Mouse (Mus musculus) mouse embryonic stem cell (cell line): ENCODE data around the gene Kank1.

Experiments used
- in situ Hi-C, 2 experiments: fragments of 300-500 bp; cut with MboI; formaldehyde crosslinking; loops; 1 replicate in 1 of 2; 3 replicates in 1 of 2; pipeline ENCODE4 v1.14.3; 2019 to 2020; ENCODE audit warnings: low sequenced_read_pairs in 2 of 2, low pct_unique_long_range_greater_than_20kb in 1 of 2, mixed read lengths in 1 of 2; ENCODE audit not compliant: unreplicated experiment in 1 of 2

Kank1 gene

DNA sequence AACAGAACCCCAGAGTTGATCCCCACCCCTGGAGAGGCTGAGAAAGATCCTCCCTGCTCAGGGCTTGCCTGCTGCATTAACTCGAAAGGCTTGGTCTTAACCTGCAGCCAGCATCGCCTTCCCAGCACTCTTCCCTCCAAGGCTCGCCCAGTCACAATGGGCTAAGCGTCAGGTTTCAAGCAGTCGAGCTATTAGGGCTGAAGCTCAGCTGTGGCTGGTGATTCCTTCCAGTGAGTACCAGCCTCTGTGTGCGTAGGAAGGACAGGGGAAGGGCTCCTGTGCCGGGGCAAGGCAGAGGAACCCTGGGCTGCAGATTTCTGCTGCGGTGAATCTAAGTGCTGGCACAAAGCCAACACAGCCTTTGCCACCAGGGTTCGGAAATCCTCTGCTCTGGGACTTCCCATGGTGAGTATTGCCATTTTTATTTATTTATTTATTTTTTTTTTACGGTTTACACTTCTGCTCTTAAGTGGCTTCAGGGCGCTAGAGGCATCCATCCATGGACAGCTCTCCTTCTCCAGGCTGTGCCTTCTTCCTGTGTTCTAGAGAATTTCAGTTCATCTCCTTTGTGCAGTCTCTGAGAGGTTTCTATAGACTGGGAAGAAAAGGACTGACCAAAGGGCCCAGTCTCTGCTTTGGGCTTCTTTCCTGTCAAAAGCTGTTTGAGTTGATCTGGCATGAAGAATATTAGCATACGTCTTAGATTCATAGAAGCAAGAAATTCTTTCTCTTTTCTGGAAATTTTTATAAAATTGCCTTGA lies 146.8 kb downstream of the Kank1 start:
- in situ Hi-C loops = no loop called here

- in situ Hi-C loops = no loop called here
Observed at GRCm38 (mm10) chr19:25385981-25386380, 149.2 kb downstream of the Kank1 start.

DNA sequence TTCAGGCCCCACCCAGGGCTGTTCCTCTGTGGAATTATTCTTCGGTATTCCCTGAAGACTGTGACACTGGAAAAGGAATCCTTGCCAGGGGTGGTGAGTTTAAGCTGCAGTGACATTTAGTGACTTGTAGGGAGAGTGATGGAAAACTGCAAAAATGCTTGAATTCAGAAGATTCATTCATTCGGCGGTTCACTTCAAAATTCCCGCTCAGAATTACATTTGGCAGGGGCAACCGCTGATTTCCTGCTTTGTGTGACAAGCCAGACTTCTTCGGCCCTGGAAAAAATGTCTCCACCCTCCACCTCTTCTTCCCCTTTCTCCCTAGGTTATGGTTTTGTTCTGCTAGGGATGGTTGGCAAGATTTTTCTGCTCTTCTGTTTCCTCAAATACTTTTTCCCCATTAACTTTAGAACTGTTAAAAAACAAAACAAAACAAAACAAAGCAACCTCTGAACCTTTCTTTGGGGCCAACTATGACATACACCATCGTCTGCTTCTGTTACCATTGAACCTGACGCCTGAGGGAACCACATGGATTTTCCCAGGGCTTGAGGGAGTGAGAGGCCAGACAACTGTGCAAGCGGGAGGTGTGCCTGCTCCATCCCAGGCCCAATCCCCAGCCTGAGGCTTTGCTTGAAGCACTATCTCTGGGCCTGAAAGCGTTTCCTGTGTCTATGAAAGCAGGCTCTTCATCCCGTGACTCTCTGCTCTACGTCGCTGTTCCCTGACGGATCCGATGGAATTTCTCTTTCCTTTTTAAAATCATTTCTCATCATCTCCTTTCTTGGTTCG lies 150.1 kb downstream of the Kank1 start:
- in situ Hi-C loops = no loop called here

DNA sequence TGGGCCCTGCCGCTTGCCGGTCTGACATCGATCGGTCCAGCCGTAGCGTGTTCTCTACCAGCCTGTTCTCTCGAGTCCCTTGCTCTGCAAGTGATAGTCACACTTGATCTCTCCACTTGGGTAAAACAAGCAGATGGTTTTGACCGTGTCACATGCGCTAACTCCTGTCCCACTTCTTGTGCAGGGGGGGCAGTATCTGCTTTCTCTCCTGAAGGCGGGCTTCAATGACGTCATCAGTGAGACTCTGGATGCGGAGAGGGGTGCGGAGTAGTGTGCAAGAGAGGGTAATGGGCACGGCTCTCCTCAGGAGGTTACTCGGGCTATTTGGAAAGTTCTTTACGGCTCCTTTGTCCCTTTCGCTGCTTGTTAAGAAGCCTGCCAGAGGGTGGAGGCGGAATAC lies 151.1 kb downstream of the Kank1 start:
- in situ Hi-C loops = no loop called here

GRCm38 (mm10) chr19:25392135-25392534 lies 155.4 kb downstream of the Kank1 start:
- in situ Hi-C loops = no loop called here

DNA sequence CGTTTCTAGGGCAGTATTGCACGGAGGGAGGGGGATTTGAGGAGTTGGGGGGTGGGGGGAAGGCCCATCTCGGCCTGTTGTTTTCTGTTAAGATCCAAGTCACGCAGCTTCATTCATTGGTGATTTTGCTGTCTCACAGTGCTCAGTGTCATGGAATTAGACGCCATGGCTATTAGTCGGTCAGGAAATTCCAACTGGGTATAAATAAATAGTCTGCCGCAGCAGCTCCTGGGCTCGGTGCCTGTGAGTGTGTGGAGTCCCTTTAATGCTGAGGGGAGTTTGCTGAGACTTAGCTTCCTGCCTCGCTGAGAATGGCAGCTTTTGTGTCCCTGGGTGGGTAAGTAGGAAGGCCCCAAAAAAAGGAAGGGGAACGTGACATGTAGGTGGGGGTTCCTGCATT lies 158.3 kb downstream of the Kank1 start:
- in situ Hi-C loops = no loop called here

DNA sequence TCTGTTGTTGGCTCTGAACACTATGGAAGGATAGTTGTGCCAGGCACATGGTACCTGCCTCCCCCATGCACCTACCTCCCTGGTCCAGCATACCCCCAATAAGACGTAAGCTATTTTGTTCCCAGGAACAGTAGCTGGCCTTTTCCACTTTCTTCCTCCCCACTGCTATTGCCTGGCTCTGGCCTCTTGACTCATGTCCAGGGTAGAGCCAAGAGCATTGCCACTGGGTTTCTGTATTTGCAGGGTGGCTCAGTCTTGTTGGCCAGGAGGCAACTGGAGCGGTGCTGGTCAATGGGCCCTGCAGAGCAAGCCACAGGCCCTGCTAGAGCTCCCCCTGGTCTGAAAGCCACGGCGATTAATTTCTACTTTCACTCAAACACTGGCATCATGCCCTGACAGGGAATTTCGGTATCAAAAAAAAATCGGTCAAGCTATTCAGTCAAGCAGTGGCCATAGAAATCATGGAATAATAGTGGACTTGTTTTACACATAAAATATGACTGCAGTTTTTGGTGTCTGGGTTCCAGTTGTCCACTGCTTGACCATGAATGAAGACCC lies 160.0 kb downstream of the Kank1 start:
- in situ Hi-C loops = no loop called here

- in situ Hi-C loops = no loop called here
Observed at GRCm38 (mm10) chr19:25399511-25400211, 162.9 kb downstream of the Kank1 start.

GRCm38 (mm10) chr19:25400212-25400913 lies 163.6 kb downstream of the Kank1 start:
- in situ Hi-C loops = no loop called here

DNA sequence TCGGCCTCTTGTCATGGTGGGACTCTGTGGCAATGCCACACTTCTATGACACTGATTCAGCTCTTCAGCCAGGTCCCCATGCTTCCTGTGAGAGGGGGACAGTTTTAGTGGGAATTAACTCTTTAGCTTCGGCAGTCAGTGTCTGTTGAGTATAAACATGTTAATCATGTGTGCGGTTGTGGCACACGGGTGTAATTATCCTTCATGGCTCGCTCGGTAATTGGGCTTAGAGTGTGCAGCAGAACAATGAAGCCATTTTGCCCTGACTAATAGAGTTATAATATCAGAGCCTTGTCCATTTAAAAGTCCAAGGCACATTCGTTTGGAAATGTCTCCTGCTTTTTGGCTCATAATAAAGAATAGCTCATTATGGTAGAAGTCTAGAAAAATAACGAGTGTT lies 164.7 kb downstream of the Kank1 start:
- in situ Hi-C loops = no loop called here

DNA sequence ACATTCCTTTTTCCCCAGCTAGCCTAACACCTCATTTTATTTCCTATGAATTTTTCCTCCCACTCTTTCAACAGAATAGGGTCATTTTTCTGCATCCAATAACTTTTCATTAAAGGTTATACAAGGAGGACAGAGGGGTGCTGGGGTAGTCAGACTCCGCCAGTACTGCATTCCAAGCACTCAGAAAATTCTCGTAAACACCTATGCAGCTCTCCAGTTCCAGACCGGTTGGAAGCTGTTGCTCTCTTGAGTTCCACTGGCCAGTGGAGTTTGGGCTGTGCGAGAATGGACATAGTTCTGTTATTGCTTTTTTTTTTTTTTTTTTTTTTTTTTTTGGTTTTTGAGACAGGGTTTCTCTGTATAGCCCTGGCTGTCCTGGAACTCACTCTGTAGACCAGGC lies 167.4 kb downstream of the Kank1 start:
- in situ Hi-C loops = no loop called here

- in situ Hi-C loops = no loop called here
Observed at GRCm38 (mm10) chr19:25405987-25406386, 169.2 kb downstream of the Kank1 start.

GRCm38 (mm10) chr19:25406481-25407184 lies 169.9 kb downstream of the Kank1 start:
- in situ Hi-C loops = no loop called here

- in situ Hi-C loops = no loop called here
Observed at GRCm38 (mm10) chr19:25407185-25407886, 170.6 kb downstream of the Kank1 start.

- in situ Hi-C loops = no loop called here
Observed at GRCm38 (mm10) chr19:25407887-25408236, 171.1 kb downstream of the Kank1 start.

DNA sequence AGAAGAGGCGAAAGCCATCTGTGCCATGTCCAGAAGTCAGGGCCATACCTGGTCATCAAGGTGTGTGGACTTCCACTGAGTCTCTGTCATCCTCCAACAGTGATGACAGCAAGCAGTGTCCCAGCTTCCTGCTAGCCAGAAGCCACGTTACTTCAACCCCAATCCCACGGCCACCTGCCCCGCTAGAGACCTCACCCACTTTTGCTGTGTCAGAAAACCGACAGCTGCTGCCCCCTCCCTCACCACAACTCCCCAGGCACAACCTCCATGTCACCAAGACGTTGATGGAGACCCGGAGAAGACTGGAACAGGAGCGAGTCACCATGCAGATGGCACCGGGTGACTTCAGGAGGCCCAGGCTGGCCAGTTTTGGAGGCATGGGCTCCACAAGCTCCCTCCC lies 172.5 kb downstream of the Kank1 start:
- in situ Hi-C loops = no loop called here

- in situ Hi-C loops = no loop called here
Observed at GRCm38 (mm10) chr19:25411353-25411752, 174.6 kb downstream of the Kank1 start.
